Mouse (Mus musculus): Measurements from ENCODE around the gene Zcchc13. TPM values are rescaled to one million over a fixed set of nuclear protein-coding genes. Genes with fewer than 3 reads are reported as not detected.
"Not testable (repeated sequence)": the region's sequence is repeated elsewhere in the genome, so short reads cannot be mapped to it uniquely, and the experiment has no call there.

The Zcchc13 gene
- polyA plus RNA-seq, 1 experiment from 2014 or later = not detected

GRCm38 (mm10) chrX:103638566-103638965, 8.2 kb downstream of the Zcchc13 start:
- H3K27me3 ChIP-seq (ENCODE audit: insufficient read depth, low read length) = no peaks in the 10 kb centered on the region
- DNase-seq = no peak
- 75% methylated on average over 5 of the region's 5 CpGs for WGBS
- H3K9me3 ChIP-seq (ENCODE audit: low read depth, low read length) = no peaks in the 10 kb centered on the region
- no peak overlapping the region for H3K9ac ChIP-seq
- no peaks in the 10 kb centered on the region for H3K4me1 ChIP-seq (ENCODE audit: insufficient read depth)
- ATAC-seq (ENCODE audit: insufficient read depth) = no peak
- no peak overlapping the region for H3K4me2 ChIP-seq
- no peak overlapping the region for H3K4me3 ChIP-seq (ENCODE audit: low read depth, low read length)
- no peak for TF ChIP-seq CTCF (IDR thresholded peaks at IDR 0.05; ENCODE audit: low read depth)
- H3K27ac ChIP-seq (ENCODE audit: low read depth) = no peak overlapping the region
- no peaks in the 10 kb centered on the region for H3K36me3 ChIP-seq (ENCODE audit: insufficient read depth)

GRCm38 (mm10) chrX:103644301-103644700, 13.9 kb downstream of the Zcchc13 start:
- Histone ChIP-seq H3K4me1 (ENCODE audit: insufficient read depth) (no peaks in the 10 kb centered on the region), H3K9me3 (ENCODE audit: low read depth, low read length) (no peaks in the 10 kb centered on the region), H3K9ac (no peak overlapping the region), H3K4me2 (no peak overlapping the region), H3K36me3 (ENCODE audit: insufficient read depth) (no peaks in the 10 kb centered on the region), H3K27me3 (ENCODE audit: insufficient read depth, low read length) (no peaks in the 10 kb centered on the region), H3K27ac (ENCODE audit: low read depth) (no peak overlapping the region), H3K4me3 (ENCODE audit: low read depth, low read length) (no peak overlapping the region)
- 80% methylated on average over 1 of the region's 1 CpGs for WGBS
- ATAC-seq (ENCODE audit: insufficient read depth) (no peak), DNase-seq (no peak)
- no peak for TF ChIP-seq CTCF (IDR thresholded peaks at IDR 0.05; ENCODE audit: low read depth)

GRCm38 (mm10) chrX:103652048-103652447, 21.7 kb downstream of the Zcchc13 start:
- H3K36me3 ChIP-seq (ENCODE audit: insufficient read depth) = no peaks in the 10 kb centered on the region
- no peak overlapping the region for H3K27ac ChIP-seq (ENCODE audit: low read depth)

GRCm38 (mm10) chrX:103653021-103653420, 22.6 kb downstream of the Zcchc13 start:
- Histone ChIP-seq H3K4me3 (ENCODE audit: low read depth, low read length) (no peak overlapping the region), H3K27ac (ENCODE audit: low read depth) (no peak overlapping the region), H3K27me3 (ENCODE audit: insufficient read depth, low read length) (no peaks in the 10 kb centered on the region), H3K36me3 (ENCODE audit: insufficient read depth) (no peaks in the 10 kb centered on the region), H3K9ac (no peak overlapping the region), H3K9me3 (ENCODE audit: low read depth, low read length) (no peaks in the 10 kb centered on the region), H3K4me2 (no peak overlapping the region), H3K4me1 (ENCODE audit: insufficient read depth) (no peaks in the 10 kb centered on the region)
- no peak for TF ChIP-seq CTCF (IDR thresholded peaks at IDR 0.05; ENCODE audit: low read depth)
- DNase-seq = peak; percentile 43
- WGBS = 15% methylated on average over 2 of the region's 2 CpGs
- ATAC-seq (ENCODE audit: insufficient read depth) = no peak

More at GRCm38 (mm10) chrX:103652048-103652447, 21.7 kb downstream of the Zcchc13 start:
- WGBS = 53% methylated on average over 1 of the region's 1 CpGs
- Histone ChIP-seq H3K4me1 (ENCODE audit: insufficient read depth) (no peaks in the 10 kb centered on the region), H3K4me3 (ENCODE audit: low read depth, low read length) (no peak overlapping the region), H3K9ac (no peak overlapping the region), H3K9me3 (ENCODE audit: low read depth, low read length) (no peaks in the 10 kb centered on the region), H3K4me2 (no peak overlapping the region), H3K27me3 (ENCODE audit: insufficient read depth, low read length) (no peaks in the 10 kb centered on the region)
- no peak for ATAC-seq (ENCODE audit: insufficient read depth)
- no peak for TF ChIP-seq CTCF (IDR thresholded peaks at IDR 0.05; ENCODE audit: low read depth)
- DNase-seq = no peak

- Histone ChIP-seq H3K9me3 (ENCODE audit: low read depth, low read length) (no peaks in the 10 kb centered on the region), H3K27ac (ENCODE audit: low read depth) (no peak overlapping the region), H3K36me3 (ENCODE audit: insufficient read depth) (no peaks in the 10 kb centered on the region), H3K4me1 (ENCODE audit: insufficient read depth) (no peaks in the 10 kb centered on the region), H3K27me3 (ENCODE audit: insufficient read depth, low read length) (no peaks in the 10 kb centered on the region), H3K4me2 (no peak overlapping the region), H3K9ac (no peak overlapping the region), H3K4me3 (ENCODE audit: low read depth, low read length) (no peak overlapping the region)
- ATAC-seq (ENCODE audit: insufficient read depth) (no peak), DNase-seq (no peak)
- WGBS = 70% methylated on average over 4 of the region's 4 CpGs
- no peak for TF ChIP-seq CTCF (IDR thresholded peaks at IDR 0.05; ENCODE audit: low read depth)
Measured at GRCm38 (mm10) chrX:103658985-103659384, 28.6 kb downstream of the Zcchc13 start.

- not testable (repeated sequence) for H3K4me3 ChIP-seq (ENCODE audit: low read depth, low read length); ATAC-seq (ENCODE audit: insufficient read depth); H3K4me1 ChIP-seq (ENCODE audit: insufficient read depth); H3K27me3 ChIP-seq (ENCODE audit: insufficient read depth, low read length); H3K27ac ChIP-seq (ENCODE audit: low read depth); H3K36me3 ChIP-seq (ENCODE audit: insufficient read depth); H3K4me2 ChIP-seq; H3K9ac ChIP-seq; H3K9me3 ChIP-seq (ENCODE audit: low read depth, low read length); DNase-seq
- 80% methylated on average over 10 of the region's 10 CpGs for WGBS
Measured at GRCm38 (mm10) chrX:103664445-103664844, 34.1 kb downstream of the Zcchc13 start.

GRCm38 (mm10) chrX:103670245-103670644, 39.9 kb downstream of the Zcchc13 start:
- no peak overlapping the region for H3K27ac ChIP-seq (ENCODE audit: low read depth)
- TF ChIP-seq CTCF (IDR thresholded peaks at IDR 0.05; ENCODE audit: low read depth) = no peak
- H3K9ac ChIP-seq = no peak overlapping the region
- H3K4me2 ChIP-seq = no peak overlapping the region
- no peaks in the 10 kb centered on the region for H3K9me3 ChIP-seq (ENCODE audit: low read depth, low read length)
- peak; percentile 13 for DNase-seq
- no peak overlapping the region for H3K4me3 ChIP-seq (ENCODE audit: low read depth, low read length)
- H3K27me3 ChIP-seq (ENCODE audit: insufficient read depth, low read length) = no peaks in the 10 kb centered on the region
- no peaks in the 10 kb centered on the region for H3K4me1 ChIP-seq (ENCODE audit: insufficient read depth)
- ATAC-seq (ENCODE audit: insufficient read depth) = no peak
- no peaks in the 10 kb centered on the region for H3K36me3 ChIP-seq (ENCODE audit: insufficient read depth)

GRCm38 (mm10) chrX:103673761-103674160, 43.4 kb downstream of the Zcchc13 start:
- H3K27ac ChIP-seq (ENCODE audit: low read depth) = no peak overlapping the region
- TF ChIP-seq CTCF (IDR thresholded peaks at IDR 0.05; ENCODE audit: low read depth) = no peak
- no peak overlapping the region for H3K4me2 ChIP-seq
- DNase-seq = no peak
- H3K9me3 ChIP-seq (ENCODE audit: low read depth, low read length) = no peaks in the 10 kb centered on the region
- H3K27me3 ChIP-seq (ENCODE audit: insufficient read depth, low read length) = no peaks in the 10 kb centered on the region
- no peaks in the 10 kb centered on the region for H3K36me3 ChIP-seq (ENCODE audit: insufficient read depth)
- H3K4me3 ChIP-seq (ENCODE audit: low read depth, low read length) = no peak overlapping the region
- WGBS = 72% methylated on average over 3 of the region's 3 CpGs
- no peak overlapping the region for H3K9ac ChIP-seq
- no peaks in the 10 kb centered on the region for H3K4me1 ChIP-seq (ENCODE audit: insufficient read depth)
- no peak for ATAC-seq (ENCODE audit: insufficient read depth)
